Mouse (Mus musculus): ENCODE measurements around the gene Cox19.

DNA sequence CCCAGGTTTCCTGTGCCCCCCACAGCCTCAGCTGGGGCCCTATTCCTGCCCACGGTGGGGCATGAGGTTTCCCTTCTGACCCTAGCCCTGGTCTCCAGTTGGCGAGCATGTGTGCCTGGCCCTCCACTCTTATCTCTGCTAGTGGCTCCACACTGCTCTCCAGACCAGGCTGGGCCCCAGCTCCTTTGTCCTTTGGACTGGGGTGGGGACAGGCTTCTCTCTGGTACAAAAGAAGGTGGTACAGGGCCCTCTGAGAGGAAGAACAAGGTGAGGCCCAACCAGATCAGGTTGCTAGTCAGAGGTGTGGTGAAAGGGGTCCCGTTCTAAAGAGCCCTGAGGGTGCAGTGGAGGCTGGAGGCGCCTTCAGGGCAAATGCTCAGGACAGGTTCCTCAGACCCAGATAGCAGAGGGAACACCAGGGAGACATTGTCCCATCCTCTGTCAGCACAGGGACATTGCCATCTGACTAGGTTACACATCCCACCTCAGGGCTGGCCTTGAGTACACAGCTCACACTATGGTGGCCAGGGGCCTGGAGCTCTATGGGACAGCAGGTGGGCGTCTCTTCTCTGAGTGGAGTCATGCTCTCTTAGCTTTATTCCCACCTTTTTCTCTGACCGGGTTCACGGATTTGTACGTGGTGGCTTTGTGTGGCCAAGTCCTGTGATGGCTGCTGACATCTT lies 18.5 kb downstream of the Cox19 start:
- TF ChIP-seq EP300 (IDR thresholded peaks at IDR 0.05; ENCODE audit: insufficient read depth, low read depth, low read length), result no peak
- no peak for TF ChIP-seq CTCF (IDR thresholded peaks at IDR 0.05)

Measured in heart, adult 2 months (tissue).